Mouse (Mus musculus) midbrain, embryonic 15.5 days (tissue): Measurements from ENCODE around the gene Agap1. TPM values are rescaled to one million over a fixed set of nuclear protein-coding genes. Genes with fewer than 3 reads are reported as not detected.

ENCODE experiments used
- ATAC-seq: fragments of 200-750 bp; cut with Nextera tagmentation; replicated peaks from 2 replicates; pipeline ENCODE4 v1.8.0; 2017; ENCODE audit warnings: moderate TSS enrichment
- H3K27ac ChIP-seq: fragments of 300-500 bp; sonication (generic); 2 replicates; pipeline ENCODE4 v1.5.1; 2015; ENCODE audit warnings: mild to moderate bottlenecking, inconsistent platforms
- H3K27me3 ChIP-seq: fragments of 300-500 bp; sonication (generic); replicated peaks from 2 replicates; pipeline ENCODE4 v1.6.1; 2015; ENCODE audit warnings: inconsistent platforms
- H3K36me3 ChIP-seq: fragments of 300-500 bp; sonication (generic); replicated peaks from 2 replicates; pipeline ENCODE4 v1.6.1; 2015; ENCODE audit warnings: inconsistent platforms
- H3K4me1 ChIP-seq: fragments of 300-500 bp; sonication (generic); 2 replicates; pipeline ENCODE4 v1.6.1; 2015; ENCODE audit warnings: inconsistent platforms
- H3K4me2 ChIP-seq: fragments of 300-500 bp; sonication (generic); 2 replicates; pipeline ENCODE4 v1.6.1; 2015; ENCODE audit warnings: inconsistent platforms, mild to moderate bottlenecking, moderate library complexity
- H3K4me3 ChIP-seq: fragments of 300-500 bp; sonication (generic); 2 replicates; pipeline ENCODE4 v1.5.1; 2015; ENCODE audit warnings: mild to moderate bottlenecking, inconsistent platforms
- H3K9ac ChIP-seq: fragments of 300-500 bp; sonication (generic); 2 replicates; pipeline ENCODE4 v1.6.1; 2015; ENCODE audit warnings: mild to moderate bottlenecking, inconsistent platforms
- H3K9me3 ChIP-seq: fragments of 300-500 bp; sonication (generic); 2 replicates; pipeline ENCODE4 v1.6.1; 2016; ENCODE audit warnings: inconsistent platforms
- whole genome bisulfite sequencing: fragments of 180-500 bp; shearing (Covaris S2); methylation state at CpG from one replicate; pipeline ENCODE4 v1.1.7; 2015; ENCODE audit warnings: mixed read lengths; 5-methylcytosine and 5-hydroxymethylcytosine counted together
- polyA plus RNA-seq: library from polyadenylated mRNA; unstranded; fragments of >200 nt; fragmentation: Nextera tagmentation; extraction: Ambion mirVana; gene quantifications from 2 replicates; pipeline ENCODE4 v1.2.1, GENCODE M21; 2015

Agap1 gene
- polyA plus RNA-seq, 1 experiment from 2014 or later = 63.6 TPM

DNA sequence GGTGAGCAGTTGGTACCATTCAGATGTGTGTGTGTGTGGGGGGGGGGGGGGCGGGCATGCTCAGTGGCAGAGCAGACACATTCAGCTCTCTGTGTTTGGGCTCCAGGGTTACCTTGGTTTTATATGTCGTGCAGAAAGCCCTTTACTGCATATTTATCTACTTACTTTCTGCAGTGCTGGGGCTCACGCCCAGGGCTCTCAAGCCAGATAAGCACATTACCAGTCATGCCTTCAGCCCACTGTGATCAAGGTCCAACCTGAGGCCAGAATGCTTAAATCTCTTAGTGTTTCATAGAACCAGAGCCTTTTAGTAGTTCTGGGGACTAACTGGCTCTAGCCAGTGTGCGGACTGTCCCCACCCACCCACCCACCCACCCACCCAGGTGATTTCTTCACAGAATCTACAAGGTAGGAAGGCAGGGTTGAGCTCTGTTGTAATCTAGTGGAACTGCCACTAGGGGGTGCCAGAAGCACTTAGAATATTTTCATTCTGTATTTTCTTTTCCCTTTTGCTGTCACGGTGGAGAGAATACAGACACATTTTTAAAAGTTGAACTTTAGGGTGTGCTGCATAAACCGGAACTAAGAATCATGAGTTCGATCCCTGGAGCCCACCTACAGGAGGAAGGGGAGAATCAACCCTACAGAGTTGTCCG, 189.0 kb downstream of the Agap1 start:
- no peaks in the 10 kb centered on the region for H3K9me3 ChIP-seq
- no peak overlapping the region for H3K27ac ChIP-seq
- no peaks in the 10 kb centered on the region for H3K27me3 ChIP-seq
- H3K4me2 ChIP-seq = no peak overlapping the region
- ATAC-seq = 0 out of 2 replicates have a peak, but pooled peaks have one; percentile 31
- WGBS = 69% methylated on average over 8 of the region's 8 CpGs
- H3K4me3 ChIP-seq = no peak overlapping the region
- H3K4me1 ChIP-seq = peaks cover 9% of the 10 kb centered on the region; the same call in 1 of the 2 replicates
- H3K36me3 ChIP-seq = no peaks in the 10 kb centered on the region
- H3K9ac ChIP-seq = no peak overlapping the region

DNA sequence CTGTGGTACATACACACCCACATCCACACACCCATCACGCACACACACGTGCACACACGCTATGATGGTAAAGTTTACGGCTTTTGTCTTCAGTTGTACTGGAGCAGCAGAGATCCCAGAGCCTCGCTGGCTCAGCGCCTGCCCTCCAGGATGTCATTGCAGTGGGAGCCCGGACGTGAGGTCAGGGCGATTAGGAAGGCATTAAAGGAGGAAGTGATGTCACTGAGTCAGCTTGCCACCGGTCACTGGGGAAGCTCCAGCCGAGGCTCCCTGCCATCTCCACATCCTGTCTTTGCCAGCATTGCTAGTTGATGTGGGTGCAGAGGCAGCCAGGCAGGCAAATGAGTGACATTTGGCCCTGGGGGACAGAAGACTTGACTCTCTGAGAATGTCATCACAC, 189.5 kb downstream of the Agap1 start:
- Histone ChIP-seq H3K9ac (no peak overlapping the region), H3K4me1 (peaks cover 9% of the 10 kb centered on the region; the same call in 1 of the 2 replicates), H3K27me3 (no peaks in the 10 kb centered on the region), H3K27ac (no peak overlapping the region), H3K4me2 (no peak overlapping the region), H3K9me3 (no peaks in the 10 kb centered on the region), H3K36me3 (no peaks in the 10 kb centered on the region), H3K4me3 (no peak overlapping the region)
- ATAC-seq = no peak
- 82% methylated on average over 11 of the region's 11 CpGs for WGBS

DNA sequence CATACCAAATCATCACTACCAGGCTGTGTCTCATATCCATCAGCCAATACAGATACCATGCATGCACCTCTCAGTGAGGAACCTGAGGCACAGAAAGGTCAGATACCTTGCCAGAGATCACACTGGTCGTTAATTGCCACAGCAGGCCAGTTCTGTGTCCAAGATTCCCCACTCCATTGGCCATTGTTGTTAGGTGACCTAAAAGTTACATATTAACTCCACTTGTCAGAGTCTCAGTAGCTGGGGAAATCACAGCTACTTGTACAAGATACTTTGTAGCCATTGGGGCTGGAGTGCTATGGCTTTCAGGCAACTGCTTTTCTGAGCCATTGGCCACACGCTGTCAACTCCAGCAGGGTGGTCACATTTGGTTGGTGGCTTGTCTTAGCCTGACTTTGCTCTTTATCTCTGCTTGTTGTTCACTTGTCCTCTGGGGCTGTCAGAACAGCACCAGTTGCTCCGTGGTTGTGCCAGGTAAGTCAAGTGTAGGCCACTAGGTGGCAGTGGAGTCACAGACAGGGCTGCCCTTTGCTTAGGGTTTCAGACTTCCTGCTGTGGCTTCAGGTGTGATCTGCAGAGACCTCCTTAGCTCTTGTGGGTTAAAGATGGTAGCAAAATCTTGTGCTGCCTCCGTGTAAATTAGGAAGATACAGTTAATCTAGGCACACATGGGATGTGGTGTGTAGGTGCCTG, 191.9 kb downstream of the Agap1 start:
- no peaks in the 10 kb centered on the region for H3K9me3 ChIP-seq
- no peak; the same call in 1 of the 2 replicates for ATAC-seq
- no peak overlapping the region for H3K4me2 ChIP-seq

DNA sequence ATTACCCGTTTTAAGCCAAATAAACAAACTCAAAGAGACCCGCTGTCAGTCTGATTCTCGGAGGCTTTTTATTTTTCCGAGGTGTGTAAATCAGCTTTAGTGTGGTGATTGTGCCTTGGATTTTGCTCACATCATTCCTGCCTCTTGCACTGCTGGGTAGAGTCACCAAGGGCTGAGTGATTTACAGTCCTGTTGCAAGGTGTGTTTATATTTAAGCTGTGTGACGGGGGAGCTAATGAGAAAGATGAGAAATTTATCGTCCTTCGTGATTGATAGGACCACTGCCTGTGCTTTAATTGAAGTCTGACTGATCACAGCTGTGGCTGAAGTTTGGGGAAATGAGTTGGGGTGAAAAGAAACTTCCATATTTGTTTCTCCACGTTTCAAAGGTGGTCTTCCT, 192.9 kb downstream of the Agap1 start:
- H3K36me3 ChIP-seq = no peaks in the 10 kb centered on the region
- WGBS = 87% methylated on average over 8 of the region's 8 CpGs
- no peaks in the 10 kb centered on the region for H3K9me3 ChIP-seq
- H3K27me3 ChIP-seq = no peaks in the 10 kb centered on the region
- no peak for ATAC-seq
- no peaks in the 10 kb centered on the region; the same call in 1 of the 2 replicates for H3K4me1 ChIP-seq
- no peak overlapping the region for H3K4me3 ChIP-seq
- no peak overlapping the region for H3K27ac ChIP-seq
- no peak overlapping the region for H3K9ac ChIP-seq
- no peak overlapping the region for H3K4me2 ChIP-seq

More for the DNA sequence above, 191.9 kb downstream of the Agap1 start:
- Histone ChIP-seq H3K36me3 (no peaks in the 10 kb centered on the region), H3K4me1 (peaks cover 8% of the 10 kb centered on the region; the same call in 1 of the 2 replicates), H3K27ac (no peak overlapping the region), H3K4me3 (no peak overlapping the region), H3K27me3 (no peaks in the 10 kb centered on the region), H3K9ac (no peak overlapping the region)
- WGBS = 32% methylated on average over 4 of the region's 4 CpGs

DNA sequence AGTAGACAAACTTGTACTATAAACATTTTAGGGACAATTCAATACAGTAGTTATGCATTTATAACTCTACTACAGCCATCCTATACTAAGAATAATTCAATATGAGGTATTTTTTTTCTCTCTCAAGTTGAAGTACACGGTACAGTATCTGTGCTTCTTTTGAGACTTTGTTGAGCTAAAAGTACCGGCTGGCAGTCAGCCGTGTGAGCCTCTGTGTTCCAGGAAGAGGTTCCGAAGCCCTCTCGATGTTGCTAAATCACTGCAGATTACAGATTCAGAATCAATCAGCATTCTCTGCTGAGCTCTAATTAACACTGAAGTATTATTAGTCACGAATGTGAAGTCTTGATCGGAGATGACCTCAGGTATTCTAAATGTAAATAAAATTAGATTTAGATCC, 196.0 kb downstream of the Agap1 start:
- H3K4me2 ChIP-seq = no peak overlapping the region
- ATAC-seq = no peak
- no peaks in the 10 kb centered on the region; the same call in 1 of the 2 replicates for H3K4me1 ChIP-seq
- no peaks in the 10 kb centered on the region for H3K9me3 ChIP-seq
- no peak overlapping the region for H3K4me3 ChIP-seq
- no peaks in the 10 kb centered on the region for H3K36me3 ChIP-seq
- H3K27me3 ChIP-seq = no peaks in the 10 kb centered on the region
- no peak overlapping the region for H3K9ac ChIP-seq
- no peak overlapping the region for H3K27ac ChIP-seq
- 70% methylated on average over 7 of the region's 7 CpGs for WGBS

DNA sequence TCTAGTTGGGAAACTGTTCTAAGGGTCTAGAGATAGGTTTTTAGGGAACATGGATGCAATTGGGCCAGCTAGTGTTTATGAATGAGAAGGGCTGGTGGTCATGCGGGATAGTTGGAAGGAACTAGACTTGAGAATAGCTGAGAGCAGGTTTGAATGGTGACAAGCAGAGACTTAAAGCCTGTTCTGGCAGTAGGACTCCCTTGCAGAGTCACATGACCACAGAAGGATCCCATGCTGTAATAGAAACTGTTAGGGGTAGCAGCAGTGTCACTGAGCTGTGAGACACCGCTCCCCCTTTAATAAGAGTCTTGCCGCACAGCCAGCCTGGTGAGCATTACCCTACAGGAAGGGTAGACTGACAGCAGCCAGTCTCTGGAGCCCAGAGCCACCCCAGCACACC, 201.6 kb downstream of the Agap1 start:
- no peak overlapping the region for H3K27ac ChIP-seq
- 90% methylated on average over 3 of the region's 3 CpGs for WGBS

DNA sequence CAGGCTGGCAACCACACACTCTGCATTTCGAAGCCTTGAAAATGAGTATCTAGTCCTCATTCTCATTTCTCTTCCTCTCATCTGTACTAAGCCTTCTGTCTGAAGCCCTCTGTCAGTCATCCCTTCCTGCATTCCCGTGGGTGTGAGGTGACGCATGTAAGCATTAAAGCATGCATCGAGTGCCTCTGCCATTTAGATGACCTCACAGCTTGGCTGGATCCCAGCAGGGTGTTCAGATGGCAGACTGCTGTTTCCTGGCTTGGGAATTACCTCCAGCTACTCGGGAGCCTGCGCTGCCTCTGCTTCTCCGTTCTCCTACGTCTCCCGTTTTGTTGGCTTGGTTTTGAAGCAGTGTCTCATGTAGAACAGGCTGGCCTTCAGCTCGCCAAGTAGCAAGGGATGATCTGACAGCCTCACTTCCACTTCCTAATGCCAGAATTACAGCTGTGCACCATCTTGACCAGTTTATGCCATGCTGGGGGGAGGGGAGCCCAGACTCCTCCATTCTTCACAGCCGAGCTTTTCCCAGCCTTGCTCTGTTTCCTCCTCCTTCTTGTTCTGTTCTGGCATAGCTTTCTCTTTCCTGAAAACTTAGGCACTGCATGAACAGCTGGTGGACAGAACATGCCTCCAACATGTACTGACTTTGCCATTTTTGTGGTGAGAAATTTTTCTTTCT, 202.2 kb downstream of the Agap1 start:
- Histone ChIP-seq H3K27ac (no peak overlapping the region), H3K4me2 (no peak overlapping the region)
- no peak for ATAC-seq

More for the DNA sequence above, 201.6 kb downstream of the Agap1 start:
- peaks cover 10% of the 10 kb centered on the region; the same call in 1 of the 2 replicates for H3K4me1 ChIP-seq
- H3K4me2 ChIP-seq = no peak overlapping the region
- no peak for ATAC-seq
- H3K9ac ChIP-seq = no peak overlapping the region
- no peak overlapping the region for H3K4me3 ChIP-seq
- no peaks in the 10 kb centered on the region for H3K9me3 ChIP-seq
- H3K27me3 ChIP-seq = no peaks in the 10 kb centered on the region
- no peaks in the 10 kb centered on the region for H3K36me3 ChIP-seq

DNA sequence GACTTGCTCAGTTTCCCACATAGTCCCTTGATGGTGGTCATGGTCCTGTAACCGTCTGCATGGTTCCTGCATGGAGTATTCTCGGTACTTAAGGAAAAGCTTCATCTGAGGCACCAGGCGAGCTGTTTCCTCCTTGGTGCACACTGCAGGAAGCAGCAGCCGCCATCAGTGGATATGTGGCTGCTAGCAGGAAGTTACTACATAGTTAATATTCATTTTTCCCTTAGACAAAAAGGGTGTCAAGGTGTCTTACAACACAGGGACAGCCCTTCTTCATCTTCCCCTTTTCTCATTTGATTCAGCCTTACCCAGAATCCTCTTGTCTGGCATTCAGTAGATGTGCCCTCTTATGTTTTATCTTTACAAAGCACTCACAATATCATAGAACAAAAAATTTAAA, 206.2 kb downstream of the Agap1 start:
- ATAC-seq = no peak
- no peaks in the 10 kb centered on the region for H3K9me3 ChIP-seq
- no peak overlapping the region for H3K9ac ChIP-seq
- H3K4me3 ChIP-seq = no peak overlapping the region
- peaks cover 10% of the 10 kb centered on the region; the same call in 1 of the 2 replicates for H3K36me3 ChIP-seq
- 90% methylated on average over 4 of the region's 4 CpGs for WGBS
- H3K4me2 ChIP-seq = no peak overlapping the region
- H3K27me3 ChIP-seq = no peaks in the 10 kb centered on the region
- no peak overlapping the region for H3K27ac ChIP-seq
- peaks cover 10% of the 10 kb centered on the region; the same call in 1 of the 2 replicates for H3K4me1 ChIP-seq

More for the DNA sequence above, 202.2 kb downstream of the Agap1 start:
- Histone ChIP-seq H3K4me3 (no peak overlapping the region), H3K27me3 (no peaks in the 10 kb centered on the region), H3K4me1 (peaks cover 10% of the 10 kb centered on the region; the same call in 1 of the 2 replicates), H3K9ac (no peak overlapping the region), H3K9me3 (no peaks in the 10 kb centered on the region), H3K36me3 (no peaks in the 10 kb centered on the region)
- 47% methylated on average over 11 of the region's 11 CpGs for WGBS

DNA sequence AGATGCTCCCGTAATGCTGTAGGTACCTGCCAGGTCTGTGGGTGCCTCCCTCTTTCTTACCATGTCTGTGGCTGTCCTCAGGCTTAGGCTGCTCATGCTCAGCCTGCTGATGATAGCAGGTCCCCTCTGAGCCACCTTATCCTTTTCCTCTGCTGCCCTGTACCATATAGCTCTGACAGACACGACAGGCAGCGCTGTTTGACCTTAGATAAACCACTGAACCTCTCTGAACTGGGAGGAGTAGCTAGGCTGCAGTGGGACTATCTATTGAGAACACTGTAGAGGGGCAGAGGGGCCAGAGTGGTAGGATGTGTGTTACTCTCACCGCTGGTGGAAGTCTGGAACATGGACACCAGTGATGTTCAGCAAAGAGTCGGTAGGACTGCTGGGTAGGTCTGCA, 211.5 kb downstream of the Agap1 start:
- no peak overlapping the region for H3K27ac ChIP-seq
- ATAC-seq = no peak
- peaks cover 10% of the 10 kb centered on the region; the same call in 1 of the 2 replicates for H3K36me3 ChIP-seq
- no peaks in the 10 kb centered on the region for H3K27me3 ChIP-seq
- no peak overlapping the region for H3K4me2 ChIP-seq
- WGBS = 96% methylated on average over 5 of the region's 5 CpGs
- H3K4me1 ChIP-seq = peaks cover 16% of the 10 kb centered on the region
- no peaks in the 10 kb centered on the region for H3K9me3 ChIP-seq
- H3K9ac ChIP-seq = no peak overlapping the region
- H3K4me3 ChIP-seq = no peak overlapping the region

DNA sequence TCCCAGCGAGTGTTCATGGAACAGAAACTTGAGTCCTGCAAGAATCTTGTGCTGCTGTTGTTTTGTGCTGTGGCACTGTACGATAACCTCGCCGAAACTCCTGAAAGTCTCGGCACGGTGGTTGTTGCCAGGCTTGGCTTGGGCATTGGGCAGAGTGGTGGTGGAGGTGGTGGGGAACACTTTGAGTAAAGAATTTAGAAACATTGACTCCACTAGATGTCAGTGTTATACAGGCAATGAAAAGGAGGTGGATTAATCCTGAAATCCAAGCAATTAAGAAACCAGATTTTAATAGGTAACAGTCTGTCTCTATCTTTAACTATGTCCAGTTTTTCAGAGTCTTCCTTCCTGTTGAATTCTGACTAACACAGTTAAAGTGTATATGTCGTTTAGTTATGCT, 212.8 kb downstream of the Agap1 start:
- peaks cover 27% of the 10 kb centered on the region for H3K4me1 ChIP-seq

DNA sequence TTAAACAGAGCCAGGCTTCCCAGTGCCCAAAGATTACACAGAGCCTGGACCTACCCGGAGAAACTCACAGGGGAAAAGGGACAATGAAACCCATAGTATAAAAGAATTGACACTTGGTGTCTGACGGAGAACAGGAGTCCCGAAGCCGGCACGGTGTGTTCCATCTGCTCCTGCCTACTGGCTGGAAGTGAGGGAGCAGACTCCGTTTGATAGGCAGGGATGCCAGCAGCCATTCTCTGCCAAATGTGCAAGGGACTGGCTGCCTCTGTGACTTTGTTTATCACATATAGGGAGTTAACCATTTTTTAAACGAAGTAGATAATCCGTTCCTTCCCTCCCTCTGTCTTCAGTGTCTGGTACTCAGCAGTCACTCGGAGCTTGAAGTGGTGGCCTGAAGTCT, 214.0 kb downstream of the Agap1 start:
- Histone ChIP-seq H3K4me1 (peaks cover 32% of the 10 kb centered on the region), H3K9ac (no peak overlapping the region), H3K27me3 (no peaks in the 10 kb centered on the region), H3K4me3 (no peak overlapping the region), H3K4me2 (no peak overlapping the region), H3K36me3 (peaks cover 14% of the 10 kb centered on the region; the same call in 1 of the 2 replicates), H3K27ac (no peak overlapping the region), H3K9me3 (no peaks in the 10 kb centered on the region)
- 64% methylated on average over 9 of the region's 9 CpGs for WGBS
- ATAC-seq = no peak

More for the DNA sequence above, 212.8 kb downstream of the Agap1 start:
- H3K36me3 ChIP-seq = peaks cover 10% of the 10 kb centered on the region; the same call in 1 of the 2 replicates
- WGBS = 88% methylated on average over 7 of the region's 7 CpGs
- no peak for ATAC-seq
- no peak overlapping the region for H3K27ac ChIP-seq
- H3K4me3 ChIP-seq = no peak overlapping the region
- no peak overlapping the region for H3K4me2 ChIP-seq
- H3K9me3 ChIP-seq = no peaks in the 10 kb centered on the region
- no peaks in the 10 kb centered on the region for H3K27me3 ChIP-seq
- no peak overlapping the region for H3K9ac ChIP-seq

DNA sequence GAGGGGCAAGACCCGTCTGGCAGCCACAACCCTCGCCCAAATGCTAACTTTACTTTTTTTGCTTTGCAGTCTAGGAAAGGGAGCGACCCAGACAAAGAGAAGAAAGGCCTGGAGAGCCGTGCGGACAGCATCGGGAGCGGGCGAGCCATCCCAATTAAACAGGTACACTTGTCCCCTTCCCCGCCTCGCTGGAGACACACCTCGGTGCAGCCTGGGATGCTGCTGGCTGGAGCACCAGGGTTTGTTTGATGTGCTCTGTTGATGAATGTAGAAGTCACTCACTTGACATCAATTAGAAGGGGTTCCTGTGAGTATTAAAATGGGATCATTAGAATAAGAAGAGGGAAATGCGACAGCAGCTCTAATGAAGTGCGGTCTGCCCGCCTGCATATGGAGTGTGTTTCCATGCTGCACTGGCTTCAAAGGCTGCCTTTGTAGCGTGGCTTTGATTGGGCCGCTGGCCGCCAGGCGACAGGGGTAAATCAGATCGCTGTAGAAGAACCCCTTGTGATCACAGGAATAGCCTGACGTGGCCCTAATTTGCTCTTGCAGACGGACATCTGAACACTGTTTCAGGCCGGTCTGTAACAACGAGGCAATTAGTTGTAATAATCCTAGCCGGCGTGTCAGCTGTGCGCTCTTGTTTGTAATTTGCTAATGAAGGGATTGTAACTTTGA, 216.6 kb downstream of the Agap1 start:
- Histone ChIP-seq H3K27ac (no peak overlapping the region), H3K4me3 (no peak overlapping the region), H3K9me3 (no peaks in the 10 kb centered on the region), H3K4me1 (peaks cover 50% of the 10 kb centered on the region), H3K27me3 (no peaks in the 10 kb centered on the region), H3K36me3 (peaks cover 6% of the 10 kb centered on the region; the same call in 1 of the 2 replicates), H3K4me2 (no peak overlapping the region), H3K9ac (no peak overlapping the region)
- WGBS = 31% methylated on average over 26 of the region's 26 CpGs
- peak; percentile 70 for ATAC-seq
